ENCODE assay signal across 43 mouse cellular contexts in genomic region chr19:11234244-11234643, GRCm38 (mm10). TPM values are rescaled to one million over a fixed set of nuclear protein-coding genes. Genes with fewer than 3 reads are reported as not detected.
DNase-seq lines count a peak whose midpoint lies in the region; ATAC-seq lines count a peak whose summit lies in the region.
"Had no signal": no experiment of that assay in that cellular context is flagged by ENCODE, and none has a peak within 500 bp of the region (broad histone marks: within the 10 kb centered on the region; RNA-seq: fewer than 3 reads in every experiment).

No protein-coding gene starts in this region.

- peak overlapping the region; percentile 59 for H3K27ac ChIP-seq in macrophage
- H3K27ac ChIP-seq: embryonic facial prominence, embryonic 13.5 days; heart, embryonic 10.5 days; hindbrain, embryonic 15.5 days; layer of hippocampus, adult 2 months; left cerebral cortex, adult 2 months; limb, embryonic 10.5 days; limb, embryonic 15.5 days; liver, embryonic 13.5 days; midbrain, embryonic 13.5 days; neural tube, embryonic 13.5 days had no signal

- 47% methylated on average over 5 of the region's 5 CpGs for WGBS in macrophage (ENCODE audit: missing documents)

- no peaks in the 10 kb centered on the region for H3K79me2 ChIP-seq in macrophage (ENCODE audit: inconsistent target)

- peak; percentile 58 for ATAC-seq in granulocyte monocyte progenitor cell, adult 5-6 weeks (replicated peaks; ENCODE audit: poor library complexity, severe bottlenecking)
- no peak for ATAC-seq in CD4-positive, CD25-positive, alpha-beta regulatory T cell, adult 4 months
- ATAC-seq: inflammation-experienced regulatory T-cells, adult 6 months; lung, postnatal 0 days; midbrain, embryonic 13.5 days; Patski had no signal

- DNase-seq in retina, embryonic 14.5 days (ENCODE audit: low spot score): peak; percentile 27
- DNase-seq in retina, postnatal 1 day: no peak
- DNase-seq in ovary, postnatal 14 days (ENCODE audit: low spot score): no peak
- DNase-seq in left cerebral cortex, postnatal 14 days (ENCODE audit: low spot score in 2 of 2): no peak
- DNase-seq in cerebellum, postnatal 14 days: no peak
- DNase-seq: adrenal gland, postnatal 14 days; B cell, adult 2 months; cerebellum, adult 11-12 months; cerebellum, adult 9-11 months; gastrocnemius, postnatal 10 days; kidney, postnatal 25 days; liver, embryonic 13.5 days; lung, adult 18-20 months; lung, postnatal 4 days; right cerebral cortex, postnatal 25 days; spleen, adult 18-20 months; thymus, postnatal 25 days had no signal

- H3K4me3 ChIP-seq in macrophage (ENCODE audit: inconsistent target): no peak overlapping the region
- H3K4me3 ChIP-seq: embryonic facial prominence, embryonic 13.5 days; erythroblast, embryonic 14.5 days; heart, embryonic 10.5 days; hindbrain, embryonic 15.5 days; layer of hippocampus, adult 2 months; left cerebral cortex, adult 2 months; limb, embryonic 10.5 days; limb, embryonic 15.5 days; liver, embryonic 13.5 days; midbrain, embryonic 13.5 days; neural tube, embryonic 13.5 days had no signal

- H3K36me3 ChIP-seq in macrophage (ENCODE audit: inconsistent target): no peaks in the 10 kb centered on the region
- H3K36me3 ChIP-seq: embryonic facial prominence, embryonic 13.5 days; heart, embryonic 10.5 days; hindbrain, embryonic 15.5 days; limb, embryonic 10.5 days; limb, embryonic 15.5 days; liver, embryonic 13.5 days; midbrain, embryonic 13.5 days; neural tube, embryonic 13.5 days had no signal

- intact Hi-C loops in left cerebral cortex, postnatal 14 days (cut with DNase I): no loop called here

RNA-seq across cellular contexts. Expression of gene Ms4a12, which starts 2.0 kb away (rescaled TPM):
- total RNA-seq in granulocyte monocyte progenitor cell, adult 5-6 weeks (2014; fragmentation: Nextera tagmentation): not detected in 2 replicates
- not detected in 2 replicates for total RNA-seq in granulocyte monocyte progenitor cell, adult 5-6 weeks (2017)
- total RNA-seq in macrophage (2018; cell fraction: chromatin; rRNA removed): not detected
- not detected for total RNA-seq in macrophage (2018; cell fraction: cytosol; rRNA removed)
- total RNA-seq in macrophage (2018; cell fraction: nucleus; rRNA removed): not detected
- polyA plus RNA-seq in macrophage (2018): not detected in 3 replicates
- total RNA-seq in left cerebral cortex, postnatal 14 days (2021): not detected
- polyA plus RNA-seq in CD4-positive, CD25-positive, alpha-beta regulatory T cell, adult 4 months (2017; shearing (Covaris generic)): not detected
- total RNA-seq: adrenal gland, postnatal 14 days; CH12.LX; common myeloid progenitor, adult 5-6 weeks; ES-E14; gastrocnemius, postnatal 10 days; hematopoietic stem cell, adult 5-6 weeks; layer of hippocampus, adult 2 months; layer of hippocampus, postnatal 14 days; left cerebral cortex, adult 2 months; megakaryocyte-erythroid progenitor cell, adult 5-6 weeks had no signal
- polyA plus RNA-seq: embryonic facial prominence, embryonic 13.5 days; erythroblast, embryonic 14.5 days; forebrain, embryonic 11.5 days; gonadal fat pad, adult 2 months; heart, embryonic 10.5 days; heart, embryonic 16.5 days; hindbrain, embryonic 15.5 days; inflammation-experienced regulatory T-cells, adult 6 months; kidney, embryonic 14.5 days; limb, embryonic 10.5 days; limb, embryonic 15.5 days; liver, embryonic 13.5 days; lung, postnatal 0 days; midbrain, embryonic 13.5 days; neural tube, embryonic 13.5 days; Patski had no signal

RNA-seq across cellular contexts. Expression of gene Ms4a1, which starts 31.8 kb away (rescaled TPM):
- not detected in 2 replicates for total RNA-seq in granulocyte monocyte progenitor cell, adult 5-6 weeks (2014; fragmentation: Nextera tagmentation)
- total RNA-seq in granulocyte monocyte progenitor cell, adult 5-6 weeks (2017): not detected in 2 replicates
- under 1 TPM in 2 of 26 experiments, not detected in 24; 0.12 to 0.23 TPM for total RNA-seq in macrophage (2018; cell fraction: chromatin; rRNA removed)
- total RNA-seq in macrophage (2018; cell fraction: cytosol; rRNA removed): under 1 TPM in 9 of 26 experiments, not detected in 17; 0.03 to 0.09 (median 0.05) TPM
- total RNA-seq in macrophage (2018; cell fraction: nucleus; rRNA removed): under 1 TPM in 5 of 26 experiments, not detected in 21; 0.18 to 0.34 (median 0.24) TPM
- 0.07 to 0.09 TPM in 2 of 3 replicates, not detected in the other for polyA plus RNA-seq in macrophage (2018)
- total RNA-seq in left cerebral cortex, postnatal 14 days (2021): under 1 TPM in 1 of 2 experiments, not detected in 1; 0.15 TPM
- 10 to 100 TPM in 1 of 2 experiments, under 1 TPM in 1; 0.12 to 21.1 TPM for polyA plus RNA-seq in CD4-positive, CD25-positive, alpha-beta regulatory T cell, adult 4 months (2017; shearing (Covaris generic))
- total RNA-seq: common myeloid progenitor, adult 5-6 weeks; hematopoietic stem cell, adult 5-6 weeks; layer of hippocampus, adult 2 months; layer of hippocampus, postnatal 14 days; left cerebral cortex, adult 2 months had no signal
- polyA plus RNA-seq: embryonic facial prominence, embryonic 13.5 days; erythroblast, embryonic 14.5 days; forebrain, embryonic 11.5 days; heart, embryonic 10.5 days; heart, embryonic 16.5 days; hindbrain, embryonic 15.5 days; kidney, embryonic 14.5 days; limb, embryonic 10.5 days; limb, embryonic 15.5 days; liver, embryonic 13.5 days; midbrain, embryonic 13.5 days; neural tube, embryonic 13.5 days; Patski had no signal

RNA-seq across cellular contexts. Expression of gene Ms4a13, which starts 37.7 kb away (rescaled TPM):
- not detected in 2 replicates for total RNA-seq in granulocyte monocyte progenitor cell, adult 5-6 weeks (2014; fragmentation: Nextera tagmentation)
- total RNA-seq in granulocyte monocyte progenitor cell, adult 5-6 weeks (2017): not detected in 2 replicates
- not detected for total RNA-seq in macrophage (2018; cell fraction: chromatin; rRNA removed)
- not detected for total RNA-seq in macrophage (2018; cell fraction: cytosol; rRNA removed)
- total RNA-seq in macrophage (2018; cell fraction: nucleus; rRNA removed): not detected
- not detected in 3 replicates for polyA plus RNA-seq in macrophage (2018)
- not detected for total RNA-seq in left cerebral cortex, postnatal 14 days (2021)
- not detected for polyA plus RNA-seq in CD4-positive, CD25-positive, alpha-beta regulatory T cell, adult 4 months (2017; shearing (Covaris generic))
- total RNA-seq: adrenal gland, postnatal 14 days; CH12.LX; common myeloid progenitor, adult 5-6 weeks; ES-E14; gastrocnemius, postnatal 10 days; hematopoietic stem cell, adult 5-6 weeks; layer of hippocampus, adult 2 months; layer of hippocampus, postnatal 14 days; left cerebral cortex, adult 2 months; megakaryocyte-erythroid progenitor cell, adult 5-6 weeks had no signal
- polyA plus RNA-seq: embryonic facial prominence, embryonic 13.5 days; erythroblast, embryonic 14.5 days; forebrain, embryonic 11.5 days; heart, embryonic 10.5 days; heart, embryonic 16.5 days; hindbrain, embryonic 15.5 days; inflammation-experienced regulatory T-cells, adult 6 months; kidney, embryonic 14.5 days; limb, embryonic 10.5 days; limb, embryonic 15.5 days; liver, embryonic 13.5 days; lung, postnatal 0 days; midbrain, embryonic 13.5 days; neural tube, embryonic 13.5 days; Patski had no signal

RNA-seq across cellular contexts. Expression of gene Ms4a5, which starts 49.4 kb away (rescaled TPM):
- total RNA-seq in granulocyte monocyte progenitor cell, adult 5-6 weeks (2014; fragmentation: Nextera tagmentation): not detected in 2 replicates
- total RNA-seq in granulocyte monocyte progenitor cell, adult 5-6 weeks (2017): not detected in 2 replicates
- total RNA-seq in macrophage (2018; cell fraction: chromatin; rRNA removed): not detected
- not detected for total RNA-seq in macrophage (2018; cell fraction: cytosol; rRNA removed)
- not detected for total RNA-seq in macrophage (2018; cell fraction: nucleus; rRNA removed)
- not detected in 3 replicates for polyA plus RNA-seq in macrophage (2018)
- not detected for total RNA-seq in left cerebral cortex, postnatal 14 days (2021)
- not detected for polyA plus RNA-seq in CD4-positive, CD25-positive, alpha-beta regulatory T cell, adult 4 months (2017; shearing (Covaris generic))
- total RNA-seq: adrenal gland, postnatal 14 days; CH12.LX; common myeloid progenitor, adult 5-6 weeks; ES-E14; gastrocnemius, postnatal 10 days; hematopoietic stem cell, adult 5-6 weeks; layer of hippocampus, adult 2 months; layer of hippocampus, postnatal 14 days; left cerebral cortex, adult 2 months; megakaryocyte-erythroid progenitor cell, adult 5-6 weeks had no signal
- polyA plus RNA-seq: embryonic facial prominence, embryonic 13.5 days; erythroblast, embryonic 14.5 days; forebrain, embryonic 11.5 days; heart, embryonic 10.5 days; heart, embryonic 16.5 days; hindbrain, embryonic 15.5 days; inflammation-experienced regulatory T-cells, adult 6 months; kidney, embryonic 14.5 days; limb, embryonic 10.5 days; limb, embryonic 15.5 days; liver, embryonic 13.5 days; lung, postnatal 0 days; midbrain, embryonic 13.5 days; neural tube, embryonic 13.5 days; Patski had no signal
